In genomic region chr9:113855441-113855840, GRCm38 (mm10) we compare ENCODE assay signal across 16 mouse cellular contexts.
"Had no signal": no experiment of that assay in that cellular context is flagged by ENCODE, and none has a peak within 500 bp of the region (broad histone marks: within the 10 kb centered on the region; RNA-seq: fewer than 3 reads in every experiment).

No protein-coding gene starts in this region.

- ATAC-seq: midbrain, embryonic 16.5 days had no signal

- H3K4me3 ChIP-seq: midbrain, embryonic 10.5 days; midbrain, embryonic 12.5 days; myocyte; neural tube, embryonic 13.5 days; neural tube, embryonic 15.5 days had no signal

- H3K9ac ChIP-seq: lung, embryonic 14.5 days; midbrain, embryonic 12.5 days; neural tube, embryonic 13.5 days; neural tube, embryonic 15.5 days had no signal

- H3K9me3 ChIP-seq: midbrain, embryonic 10.5 days; midbrain, embryonic 12.5 days; neural tube, embryonic 13.5 days; neural tube, embryonic 15.5 days had no signal

- H3K4me1 ChIP-seq: midbrain, embryonic 10.5 days; midbrain, embryonic 12.5 days; neural tube, embryonic 13.5 days; neural tube, embryonic 15.5 days had no signal

- H3K27me3 ChIP-seq: midbrain, embryonic 12.5 days; neural tube, embryonic 13.5 days; neural tube, embryonic 15.5 days had no signal

- H3K4me2 ChIP-seq: lung, embryonic 14.5 days; midbrain, embryonic 12.5 days; neural tube, embryonic 13.5 days; neural tube, embryonic 15.5 days had no signal

- H3K27ac ChIP-seq: midbrain, embryonic 10.5 days; midbrain, embryonic 12.5 days; neural tube, embryonic 13.5 days; neural tube, embryonic 15.5 days had no signal

- DNase-seq: lung, adult 18-20 months; lung, embryonic 14.5 days; lung, postnatal 10 days; lung, postnatal 4 days; midbrain, embryonic 14.5 days; right cerebral cortex, postnatal 14 days; spleen, adult 18-20 months; thymus, adult 18-20 months; thymus, postnatal 14 days; thymus, postnatal 36 days had no signal
